Mouse (Mus musculus) bone marrow, adult 2 months (tissue): ENCODE results near the gene Fndc3b. TPM values are rescaled to one million over a fixed set of nuclear protein-coding genes. Genes with fewer than 3 reads are reported as not detected.

Experiments
- H3K27ac ChIP-seq: fragments of 200-500 bp; 2 replicates; pipeline ENCODE4 v1.5.1; 2012; ENCODE audit warnings: low read depth, mild to moderate bottlenecking, control low read depth, inconsistent platforms, low read length; ENCODE audit not compliant: control insufficient read depth, poor library complexity, insufficient read depth
- H3K4me1 ChIP-seq: fragments of 200-500 bp; 2 replicates; pipeline ENCODE4 v1.6.1; 2011; ENCODE audit warnings: low read length; ENCODE audit not compliant: control insufficient read depth, insufficient read depth
- H3K4me3 ChIP-seq: fragments of 200-500 bp; replicated peaks from 2 replicates; pipeline ENCODE3; 2011; ENCODE audit warnings: mild to moderate bottlenecking, low read depth, low read length, control low read depth; ENCODE audit not compliant: control insufficient read depth
- CTCF ChIP-seq: fragments of 200-500 bp; IDR thresholded peaks from 2 replicates; pipeline ENCODE4 v1.5.1; 2011; ENCODE audit warnings: low read length, control low read depth; ENCODE audit not compliant: control insufficient read depth, insufficient read depth
- POLR2A ChIP-seq: fragments of 200-500 bp; IDR thresholded peaks from 2 replicates; pipeline ENCODE4 v1.6.1; 2011; ENCODE audit warnings: low read depth, mild to moderate bottlenecking, control low read depth, low read length, borderline replicate concordance; ENCODE audit not compliant: control insufficient read depth
- WGBS: fragments of 180-500 bp; shearing (Covaris S2); methylation state at CpG from one replicate; pipeline ENCODE4 v1.1.7; 2018; 5-methylcytosine and 5-hydroxymethylcytosine counted together
- polyA plus RNA-seq: library from polyadenylated mRNA; stranded (reverse); fragments of >200 nt; gene quantifications from 2 replicates; pipeline ENCODE4 v1.2.4, GENCODE M21; 2011; ENCODE audit warnings: low replicate concordance; ENCODE audit not compliant: missing spikeins, insufficient read depth, insufficient read length

Gene Fndc3b
- polyA plus RNA-seq, 1 experiment, result 4.2 TPM

DNA sequence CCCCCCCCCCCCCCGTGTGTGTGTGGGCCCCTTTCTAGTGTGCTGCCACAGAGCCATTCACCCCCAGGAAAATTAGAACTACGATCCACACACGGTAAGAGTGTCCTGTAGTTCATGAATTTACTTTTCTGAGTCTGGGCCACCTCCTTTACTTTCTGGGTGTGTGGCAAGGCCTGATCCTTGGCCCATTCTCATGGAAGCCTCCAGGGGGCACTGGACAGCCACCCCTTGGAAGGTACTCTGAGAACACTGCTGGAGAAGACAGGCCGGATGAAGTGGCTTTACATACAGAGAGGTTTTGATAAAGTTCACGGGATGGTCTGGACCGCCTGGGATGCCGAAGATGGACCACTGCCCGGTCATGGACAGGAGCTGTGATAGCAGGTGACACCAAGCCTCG is 262.7 kb downstream of the Fndc3b start:
- TF ChIP-seq CTCF, result no peak
- no peak for TF ChIP-seq POLR2A
- H3K27ac ChIP-seq, result no peak overlapping the region
- H3K4me3 ChIP-seq, result no peak overlapping the region
- WGBS, result 84% methylated on average over 9 of the region's 9 CpGs
- H3K4me1 ChIP-seq, result no peaks in the 10 kb centered on the region

DNA sequence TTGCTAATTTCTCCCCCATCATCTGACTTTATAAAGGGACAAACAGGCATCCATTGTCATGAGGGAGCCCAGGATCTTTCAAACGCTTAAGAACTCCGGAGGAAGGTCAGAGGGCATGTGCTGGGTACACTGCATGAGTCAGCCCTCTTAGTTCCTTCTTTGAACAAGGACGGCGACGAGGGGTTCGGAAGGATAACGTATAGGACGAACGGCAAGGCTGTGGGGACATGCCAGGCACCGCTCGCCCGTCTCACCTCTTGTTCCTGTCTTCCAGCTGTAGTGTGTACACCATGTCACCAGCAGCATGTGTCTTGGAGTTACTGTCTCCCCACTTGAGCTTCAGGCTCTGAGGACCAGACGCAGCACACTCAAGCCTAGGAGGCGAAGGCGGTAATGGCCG is 271.4 kb downstream of the Fndc3b start:
- H3K4me3 ChIP-seq, result no peak overlapping the region
- TF ChIP-seq CTCF, result no peak
- TF ChIP-seq POLR2A, result no peak
- no peak overlapping the region for H3K27ac ChIP-seq
- 49% methylated on average over 16 of the region's 16 CpGs for WGBS
- H3K4me1 ChIP-seq, result peaks cover 2% of the 10 kb centered on the region

- WGBS, result 86% methylated on average over 6 of the region's 6 CpGs
- H3K4me3 ChIP-seq, result no peak overlapping the region
- H3K27ac ChIP-seq, result no peak overlapping the region
- peaks cover 2% of the 10 kb centered on the region for H3K4me1 ChIP-seq
- TF ChIP-seq CTCF (no peak), POLR2A (no peak)
Observed at GRCm38 (mm10) chr3:27435096-27435620, 275.9 kb downstream of the Fndc3b start.

DNA sequence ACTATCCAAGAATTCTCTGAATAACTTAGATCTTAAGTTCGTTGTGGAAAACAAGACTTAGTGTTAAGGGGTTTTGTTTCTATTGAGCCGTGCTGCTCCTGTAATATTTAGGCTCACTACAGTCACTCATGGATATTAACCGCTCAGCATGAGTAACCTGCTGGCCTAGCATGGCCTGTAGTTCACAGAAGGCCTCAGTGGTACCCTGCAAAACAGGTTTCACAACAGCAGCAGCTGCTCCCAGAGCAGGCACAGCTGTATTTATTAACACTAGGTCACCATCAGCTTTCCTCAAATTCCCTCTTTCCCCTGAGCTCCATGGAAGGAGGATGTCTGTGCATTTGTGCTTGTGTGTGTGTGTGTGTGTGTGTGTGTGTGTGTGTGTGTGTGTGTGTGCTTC is 278.1 kb downstream of the Fndc3b start:
- WGBS, result 82% methylated on average over 3 of the region's 3 CpGs
- Histone ChIP-seq H3K4me1 (no peaks in the 10 kb centered on the region), H3K4me3 (no peak overlapping the region), H3K27ac (no peak overlapping the region)
- no peak for TF ChIP-seq CTCF
- TF ChIP-seq POLR2A, result no peak

GRCm38 (mm10) chr3:27430621-27431263 is 280.4 kb downstream of the Fndc3b start:
- TF ChIP-seq POLR2A (no peak), CTCF (no peak)
- WGBS, result 89% methylated on average over 13 of the region's 13 CpGs
- Histone ChIP-seq H3K4me1 (no peaks in the 10 kb centered on the region), H3K27ac (no peak overlapping the region), H3K4me3 (no peak overlapping the region)

GRCm38 (mm10) chr3:27427406-27427805 is 283.7 kb downstream of the Fndc3b start:
- Histone ChIP-seq H3K4me1 (no peaks in the 10 kb centered on the region), H3K27ac (no peak overlapping the region), H3K4me3 (no peak overlapping the region)
- WGBS, result 88% methylated on average over 6 of the region's 6 CpGs
- TF ChIP-seq POLR2A (no peak), CTCF (no peak)

DNA sequence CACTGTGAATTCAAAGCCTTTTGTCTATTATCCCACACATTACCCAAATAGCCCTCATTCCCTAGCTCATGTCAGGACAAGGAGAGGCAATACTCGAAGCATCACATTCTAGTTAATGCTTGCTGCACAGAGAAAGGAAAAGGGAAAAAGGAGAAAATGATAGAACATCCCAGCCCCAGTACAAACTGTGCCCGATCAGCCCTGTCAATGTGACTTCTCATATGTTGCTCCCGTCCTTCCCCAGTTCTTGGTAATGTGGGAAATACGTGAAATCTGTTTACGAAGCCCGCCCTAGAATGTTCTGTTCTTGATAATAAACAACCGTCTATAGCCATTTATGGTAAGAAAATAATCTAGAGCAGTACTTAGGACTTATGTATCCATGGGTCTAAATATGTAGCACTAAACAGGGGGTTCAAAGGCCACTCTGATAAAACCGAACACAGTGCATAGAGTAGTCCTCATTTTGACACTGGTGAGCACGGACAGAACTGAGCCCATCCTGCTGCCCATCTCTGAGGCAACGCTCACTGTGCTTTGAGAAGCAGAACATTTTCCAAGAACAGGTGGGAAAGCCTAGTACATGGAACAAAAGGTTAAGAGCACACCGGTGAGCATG is 286.9 kb downstream of the Fndc3b start:
- H3K4me3 ChIP-seq, result no peak overlapping the region
- H3K4me1 ChIP-seq, result no peaks in the 10 kb centered on the region
- WGBS, result 89% methylated on average over 11 of the region's 11 CpGs
- TF ChIP-seq POLR2A (no peak), CTCF (no peak)
- H3K27ac ChIP-seq, result no peak overlapping the region

DNA sequence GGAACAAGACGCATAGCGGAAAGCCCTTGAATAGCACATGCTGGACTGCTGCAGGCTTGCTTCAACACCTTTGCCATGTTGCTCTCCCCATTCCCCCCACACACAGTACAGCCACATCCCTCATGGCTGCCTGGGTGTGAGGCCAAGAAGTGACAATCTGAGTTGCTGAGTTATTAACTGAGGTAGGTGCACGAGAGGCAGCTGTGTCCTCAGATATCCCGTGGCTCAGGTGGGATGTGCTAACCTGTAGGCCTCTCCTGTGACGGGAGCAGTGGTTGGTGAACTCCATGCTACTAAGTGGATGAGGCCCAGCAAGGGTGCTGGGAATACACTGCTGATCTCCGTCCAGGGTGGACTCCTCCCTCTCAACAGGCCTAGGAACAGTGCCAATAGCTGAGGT is 288.6 kb downstream of the Fndc3b start:
- no peak overlapping the region for H3K27ac ChIP-seq
- no peak for TF ChIP-seq POLR2A
- no peak for TF ChIP-seq CTCF
- no peaks in the 10 kb centered on the region for H3K4me1 ChIP-seq
- H3K4me3 ChIP-seq, result no peak overlapping the region
- 82% methylated on average over 6 of the region's 6 CpGs for WGBS

DNA sequence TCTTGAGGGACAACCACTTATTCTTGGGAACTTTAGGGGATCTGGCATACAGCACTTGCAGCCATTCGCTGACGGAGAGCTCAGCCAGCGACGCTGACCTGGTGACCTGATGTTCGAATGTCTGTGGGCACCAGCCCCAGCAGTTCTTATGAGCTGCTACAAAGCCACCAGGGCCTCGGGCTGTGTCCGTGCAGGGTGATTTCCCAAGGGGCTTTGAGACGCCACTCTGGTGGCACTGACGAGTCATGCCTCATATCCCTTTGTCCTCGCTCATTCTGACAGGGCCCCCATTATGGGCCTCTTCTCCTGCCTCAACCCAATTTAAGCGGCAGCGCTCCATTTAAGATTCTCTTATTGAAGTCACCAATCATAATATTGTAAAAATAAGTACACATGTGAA is 289.1 kb downstream of the Fndc3b start:
- no peaks in the 10 kb centered on the region for H3K4me1 ChIP-seq
- TF ChIP-seq POLR2A (no peak), CTCF (no peak)
- H3K27ac ChIP-seq, result no peak overlapping the region
- no peak overlapping the region for H3K4me3 ChIP-seq
- WGBS, result 90% methylated on average over 12 of the region's 12 CpGs
